Mouse (Mus musculus): Measurements from ENCODE around the gene Mrps30.

DNA sequence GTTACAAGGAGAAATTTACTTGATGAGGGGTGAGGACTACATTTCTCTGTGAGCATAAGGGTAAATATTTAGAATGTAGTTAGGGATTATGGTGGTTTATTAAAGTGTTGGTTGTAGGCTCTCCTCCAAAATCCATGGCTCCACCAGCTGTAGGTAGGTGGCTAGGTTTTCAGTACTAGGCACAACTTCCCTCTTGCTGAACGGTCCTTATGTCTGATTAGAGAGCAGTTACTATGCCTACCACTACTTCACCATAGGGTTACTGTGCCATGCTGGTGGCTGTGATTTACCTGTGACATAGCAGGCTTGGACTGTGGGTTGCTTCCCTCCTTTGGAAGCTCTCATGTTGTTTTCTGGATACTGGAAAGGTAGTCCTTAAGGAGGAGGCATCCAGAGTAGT is 33.8 kb upstream of the Mrps30 start:
- TF ChIP-seq CTCF (IDR thresholded peaks at IDR 0.05; ENCODE audit: control insufficient read depth, insufficient read depth, insufficient read length) (no peak), MAX (IDR thresholded peaks at IDR 0.05) (no peak), CEBPB (IDR thresholded peaks at IDR 0.05; ENCODE audit: low read depth) (no peak), MYOD1 (IDR thresholded peaks at IDR 0.05; ENCODE audit: control insufficient read depth, insufficient read length, low read depth) (no peak)

Measured in C2C12 (cell line).